Mouse (Mus musculus) MEL (cell line): ENCODE measurements at regions not wholly inside any gene's neighbourhood (a gene's known extent, or its start where the extent isn't known, plus 50 kb on each side); places are given as distances from the start of the nearest gene placed in this dataset.

Source experiments
- CTCF ChIP-seq, 3 experiments: IDR thresholded peaks in 2 of 3; conservative IDR thresholded peaks in 1 of 3; 2 replicates each; pipeline ENCODE4 v1.5.1; 2011 to 2012; ENCODE audit warnings: low read length in 3 of 3, low read depth in 2 of 3, mild to moderate bottlenecking in 2 of 3, improper control_type of control experiment in 1 of 3, inconsistent platforms in 1 of 3, mixed read lengths in 1 of 3, moderate library complexity in 1 of 3; ENCODE audit not compliant: control insufficient read depth in 1 of 3, insufficient read depth in 1 of 3, poor library complexity in 1 of 3, severe bottlenecking in 1 of 3
- E2F4 ChIP-seq: IDR thresholded peaks from 2 replicates; pipeline ENCODE4 v1.6.1; 2011; ENCODE audit warnings: low read depth, low read length, improper control_type of control experiment, borderline replicate concordance
- EP300 ChIP-seq, 2 experiments: IDR thresholded peaks; 2 replicates each; pipeline ENCODE4 v1.6.1; 2011; ENCODE audit warnings: improper control_type of control experiment in 2 of 2, low read length in 2 of 2, low read depth in 1 of 2, mild to moderate bottlenecking in 1 of 2
- GATA1 ChIP-seq: IDR thresholded peaks from 2 replicates; pipeline ENCODE4 v1.6.1; 2011; ENCODE audit warnings: low read depth, low read length, improper control_type of control experiment
- MAZ ChIP-seq: IDR thresholded peaks from 2 replicates; pipeline ENCODE4 v1.6.1; 2012; ENCODE audit warnings: low read depth, mild to moderate bottlenecking, inconsistent platforms, low read length, improper control_type of control experiment
- MYC ChIP-seq: IDR thresholded peaks from 2 replicates; pipeline ENCODE4 v1.6.1; 2011; ENCODE audit warnings: low read depth, mild to moderate bottlenecking, low read length, improper control_type of control experiment, moderate library complexity
- POLR2AphosphoS5 ChIP-seq: IDR thresholded peaks from 2 replicates; pipeline ENCODE4 v1.6.1; 2012; ENCODE audit warnings: low read depth, borderline replicate concordance, mild to moderate bottlenecking, inconsistent platforms, low read length, moderate library complexity, mixed read lengths
- SIN3A ChIP-seq: IDR thresholded peaks from 2 replicates; pipeline ENCODE4 v1.6.1; 2012; ENCODE audit warnings: low read length, improper control_type of control experiment, inconsistent platforms
- TCF12 ChIP-seq: IDR thresholded peaks from 2 replicates; pipeline ENCODE4 v1.6.1; 2014; ENCODE audit warnings: low read depth, mild to moderate bottlenecking, inconsistent platforms, low read length, improper control_type of control experiment, moderate library complexity
- ZKSCAN1 ChIP-seq: IDR thresholded peaks from 2 replicates; pipeline ENCODE4 v1.6.1; 2012; ENCODE audit warnings: low read depth, mild to moderate bottlenecking, inconsistent platforms, low read length, improper control_type of control experiment, moderate library complexity

GRCm38 (mm10) chr17:15294165-15294585, 82.5 kb downstream of the Dll1 start:
- no peak for TF ChIP-seq MYC
- no peak for TF ChIP-seq TCF12
- TF ChIP-seq GATA1: no peak
- no peak for TF ChIP-seq ZKSCAN1
- TF ChIP-seq CTCF (IDR thresholded peaks at IDR 0.05 in 2 of 3, conservative IDR thresholded peaks at IDR 0.05 in 1 of 3; ENCODE audit: control insufficient read depth in 1 of 3, insufficient read depth in 1 of 3, low read depth in 2 of 3, low read length in 3 of 3, poor library complexity in 1 of 3, severe bottlenecking in 1 of 3): no peak
- TF ChIP-seq EP300 (IDR thresholded peaks at IDR 0.05; ENCODE audit: low read depth in 1 of 2, low read length in 2 of 2): no peak
- TF ChIP-seq MAZ: no peak
- TF ChIP-seq SIN3A: no peak
- no peak for TF ChIP-seq E2F4
- no peak for TF ChIP-seq POLR2AphosphoS5
